Mouse (Mus musculus) adrenal gland, postnatal 4 days (tissue): ENCODE measurements around the gene Trim75. TPM values are rescaled to one million over a fixed set of nuclear protein-coding genes. Genes with fewer than 3 reads are reported as not detected.
"Not testable (repeated sequence)": the region's sequence is repeated elsewhere in the genome, so short reads cannot be mapped to it uniquely, and the experiment has no call there.

Source experiments
- DNase-seq, 2 experiments: peaks; one replicate each; pipeline ENCODE4 v3.0.0; 2021 to 2022; ENCODE audit warnings: low spot score in 2 of 2, mixed read lengths in 2 of 2
- long read RNA-seq, 2 experiments: library from polyadenylated mRNA; stranded (forward); transcript quantifications; one replicate each; pipeline ENCODE4 v2.0.0; 2021
- total RNA-seq, 2 experiments: library from RNA; stranded (reverse); gene quantifications; 2 replicates each; pipeline ENCODE4 v1.2.3; 2021

The Trim75 gene
- total RNA-seq, result not detected
- long read RNA-seq, experiment 1, result 0 reads
- long read RNA-seq, experiment 2, result 0 reads

- DNase-seq, result no peak
These were observed at the start of gene Trim75 for GRCm38 (mm10) chr8:64987731-64988130. Trim75 (minus strand) TSS chr8:64987831.

- DNase-seq, result no peak
These were observed 49.5 kb upstream of the Trim75 start, which contains the start of gene Apela for GRCm38 (mm10) chr8:65037117-65037533. Apela (minus strand) TSS chr8:65037336.

- DNase-seq, result no peak
These were observed 46.5 kb upstream of the Trim75 start for GRCm38 (mm10) chr8:65034136-65034535.

GRCm38 (mm10) chr8:65033056-65033455 is 45.4 kb upstream of the Trim75 start:
- DNase-seq, result no peak

- no peak for DNase-seq
These were observed 44.5 kb upstream of the Trim75 start for GRCm38 (mm10) chr8:65032107-65032506.

- DNase-seq, result no peak
These were observed 43.3 kb upstream of the Trim75 start for GRCm38 (mm10) chr8:65030735-65031485.

GRCm38 (mm10) chr8:65029776-65030175 is 42.1 kb upstream of the Trim75 start:
- DNase-seq, result no peak

- DNase-seq, result no peak
These were observed 41.5 kb upstream of the Trim75 start for GRCm38 (mm10) chr8:65028959-65029686.

- peak; percentile 9 to 24 for DNase-seq
These were observed 34.9 kb upstream of the Trim75 start for GRCm38 (mm10) chr8:65022485-65022884.

- no peak for DNase-seq
These were observed 30.8 kb upstream of the Trim75 start, which contains the start of the genes Trim61 and Trim60 for GRCm38 (mm10) chr8:65018423-65018822. Trim61 (minus strand) TSS chr8:65018523. Trim60 (minus strand) TSS chr8:65018584.

- DNase-seq, result not testable (repeated sequence)
These were observed 20.0 kb upstream of the Trim75 start for GRCm38 (mm10) chr8:65007616-65008015.

- no peak for DNase-seq
These were observed 11.3 kb upstream of the Trim75 start for GRCm38 (mm10) chr8:64998806-64999365.

GRCm38 (mm10) chr8:64983150-64983897 is 4.3 kb downstream of the Trim75 start:
- DNase-seq, result no peak

- no peak for DNase-seq
These were observed 24.8 kb downstream of the Trim75 start for GRCm38 (mm10) chr8:64962836-64963235.

GRCm38 (mm10) chr8:64959025-64959424 is 28.6 kb downstream of the Trim75 start:
- no peak for DNase-seq

GRCm38 (mm10) chr8:64952101-64952500 is 35.5 kb downstream of the Trim75 start:
- DNase-seq, result no peak

GRCm38 (mm10) chr8:64948371-64948770 is 39.3 kb downstream of the Trim75 start:
- DNase-seq, result no peak

GRCm38 (mm10) chr8:64947698-64948034 is 40.0 kb downstream of the Trim75 start:
- no peak for DNase-seq

- DNase-seq, result peak; percentile 94 to 96
These were observed 40.6 kb downstream of the Trim75 start, which contains the start of gene Tmem192 for GRCm38 (mm10) chr8:64946820-64947697. Tmem192 (plus strand) TSS chr8:64947185.

GRCm38 (mm10) chr8:64946441-64946819 is 41.2 kb downstream of the Trim75 start:
- DNase-seq, result no peak
